Mouse (Mus musculus): ENCODE data around the gene Wap. TPM values are rescaled to one million over a fixed set of nuclear protein-coding genes. Genes with fewer than 3 reads are reported as not detected.
A peak's percentile ranks its signal among the peaks of the same experiment; 100 is the strongest.

The Wap gene
- not detected in 2 replicates for polyA plus RNA-seq (2012; rRNA removed)

DNA sequence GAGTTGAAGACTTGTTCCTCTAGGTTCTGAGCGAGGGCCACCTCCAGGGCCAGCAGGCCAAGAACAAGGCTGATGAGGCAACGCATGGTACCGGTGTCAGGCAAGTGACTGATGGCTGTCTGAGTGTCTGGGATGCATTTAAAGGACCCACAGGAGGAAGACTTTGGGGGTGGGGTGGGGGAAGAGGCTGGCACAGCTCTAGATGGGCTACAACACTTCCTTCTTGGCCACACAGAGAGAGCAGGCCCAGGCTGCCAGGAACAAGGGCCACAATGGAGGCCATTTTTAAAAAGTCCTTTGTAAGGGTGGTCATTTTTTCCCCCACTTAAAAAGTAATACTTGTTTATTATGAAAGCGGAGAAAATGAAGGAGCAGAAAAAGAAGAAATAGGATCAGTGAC, at the start of gene Wap:
Gene Wap, minus strand, starts transcription at position 101 of the 400 bp plus-strand sequence.
- H3K4me1 ChIP-seq (ENCODE audit: control insufficient read depth, insufficient read depth, low read length), result no peaks in the 10 kb centered on the region
- no peak within 1 kb of the TSS for H3K27ac ChIP-seq (ENCODE audit: insufficient read depth, low read length)
- no peak within 1 kb of the TSS for H3K4me3 ChIP-seq (replicated peaks; ENCODE audit: insufficient read depth, low read depth, low read length)
- WGBS, result 93% methylated on average over 4 of the region's 4 CpGs
- no peaks in the 10 kb centered on the region for H3K27me3 ChIP-seq (ENCODE audit: control insufficient read depth, insufficient read depth, low read length)
- DNase-seq, result no peak
- TF ChIP-seq POLR2A (IDR thresholded peaks at IDR 0.05; ENCODE audit: borderline replicate concordance, insufficient read depth, low read length), result no peak
- TF ChIP-seq CTCF (IDR thresholded peaks at IDR 0.05; ENCODE audit: borderline replicate concordance, insufficient read depth, low read depth, low read length), result no peak

- no peak for TF ChIP-seq POLR2A (IDR thresholded peaks at IDR 0.05; ENCODE audit: borderline replicate concordance, insufficient read depth, low read length)
- no peak for TF ChIP-seq CTCF (IDR thresholded peaks at IDR 0.05; ENCODE audit: borderline replicate concordance, insufficient read depth, low read depth, low read length)
- no peak overlapping the region for H3K4me3 ChIP-seq (replicated peaks; ENCODE audit: insufficient read depth, low read depth, low read length)
- no peak for DNase-seq
These were observed 46.3 kb upstream of the Wap start for GRCm38 (mm10) chr11:6684741-6685140.

DNA sequence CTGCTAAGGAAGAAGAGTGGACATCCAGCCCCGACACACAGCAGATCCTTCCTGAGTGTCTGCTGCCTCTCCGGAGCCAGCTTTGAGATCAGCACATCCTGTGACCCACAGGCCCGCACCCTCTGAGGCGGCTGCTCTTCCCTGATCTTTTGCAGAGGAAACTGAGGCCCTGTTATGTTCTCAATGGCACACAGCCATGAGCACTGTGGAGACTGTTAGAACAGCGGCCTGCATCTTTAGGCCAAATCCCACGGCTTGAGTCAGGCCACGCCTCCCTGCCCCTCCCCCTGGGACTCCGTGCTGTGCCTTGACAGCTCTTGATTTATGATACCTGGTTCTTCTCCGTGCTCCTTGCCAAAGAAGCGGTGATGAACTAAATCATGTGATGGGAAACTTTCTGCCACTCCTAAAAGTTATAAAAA, 42.0 kb upstream of the Wap start:
- Histone ChIP-seq H3K4me3 (replicated peaks; ENCODE audit: insufficient read depth, low read depth, low read length) (no peak overlapping the region), H3K27ac (ENCODE audit: insufficient read depth, low read length) (no peak overlapping the region), H3K4me1 (ENCODE audit: control insufficient read depth, insufficient read depth, low read length) (no peaks in the 10 kb centered on the region), H3K27me3 (ENCODE audit: control insufficient read depth, insufficient read depth, low read length) (no peaks in the 10 kb centered on the region)
- TF ChIP-seq POLR2A (IDR thresholded peaks at IDR 0.05; ENCODE audit: borderline replicate concordance, insufficient read depth, low read length), result no peak
- TF ChIP-seq CTCF (IDR thresholded peaks at IDR 0.05; ENCODE audit: borderline replicate concordance, insufficient read depth, low read depth, low read length), result no peak
- WGBS, result 35% methylated on average over 10 of the region's 10 CpGs
- peak in 1 of 2 experiments; percentile 11 for DNase-seq

More at GRCm38 (mm10) chr11:6684741-6685140, 46.3 kb upstream of the Wap start:
- Histone ChIP-seq H3K4me1 (ENCODE audit: control insufficient read depth, insufficient read depth, low read length) (no peaks in the 10 kb centered on the region), H3K27me3 (ENCODE audit: control insufficient read depth, insufficient read depth, low read length) (no peaks in the 10 kb centered on the region), H3K27ac (ENCODE audit: insufficient read depth, low read length) (no peak overlapping the region)
- 72% methylated on average over 3 of the region's 3 CpGs for WGBS

DNA sequence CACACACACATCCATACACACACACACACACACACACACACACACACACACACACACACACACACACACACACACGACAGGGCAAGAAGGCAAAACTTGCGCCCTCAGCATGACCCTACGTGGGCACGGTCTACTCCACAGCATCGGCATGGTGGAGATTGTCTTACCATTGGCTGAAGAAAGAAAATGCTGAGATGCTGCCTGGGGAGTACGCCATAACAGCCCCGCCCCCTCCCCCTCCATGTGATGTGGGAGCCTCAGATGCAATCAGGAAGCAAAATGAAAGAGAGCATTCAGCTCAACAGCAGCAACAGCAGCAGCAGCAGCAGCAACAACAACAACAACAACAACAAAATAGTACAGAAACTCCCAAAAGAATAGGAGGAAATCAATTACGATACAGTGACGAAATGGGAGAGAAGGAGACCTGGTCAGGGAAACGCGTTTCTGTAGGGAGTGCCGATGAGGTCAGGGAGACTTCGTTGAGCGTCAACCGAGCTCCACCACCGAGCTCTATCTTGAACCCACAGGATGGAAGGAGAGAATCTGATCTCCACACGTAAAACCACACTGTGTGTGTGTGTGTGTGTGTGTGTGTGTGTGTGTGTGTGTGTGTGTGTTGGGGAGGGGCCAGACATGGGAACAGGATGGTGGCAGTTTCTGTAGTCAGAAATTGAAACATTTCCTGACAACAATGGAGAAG, 41.4 kb upstream of the Wap start:
- Histone ChIP-seq H3K27ac (ENCODE audit: insufficient read depth, low read length) (no peak overlapping the region), H3K27me3 (ENCODE audit: control insufficient read depth, insufficient read depth, low read length) (no peaks in the 10 kb centered on the region), H3K4me3 (replicated peaks; ENCODE audit: insufficient read depth, low read depth, low read length) (no peak overlapping the region), H3K4me1 (ENCODE audit: control insufficient read depth, insufficient read depth, low read length) (no peaks in the 10 kb centered on the region)
- TF ChIP-seq CTCF (IDR thresholded peaks at IDR 0.05; ENCODE audit: borderline replicate concordance, insufficient read depth, low read depth, low read length) (no peak), POLR2A (IDR thresholded peaks at IDR 0.05; ENCODE audit: borderline replicate concordance, insufficient read depth, low read length) (no peak)
- DNase-seq, result no peak
- WGBS, result 76% methylated on average over 17 of the region's 17 CpGs

- DNase-seq, result peak in 1 of 2 experiments; percentile 40
- H3K4me1 ChIP-seq (ENCODE audit: control insufficient read depth, insufficient read depth, low read length), result no peaks in the 10 kb centered on the region
- WGBS, result 30% methylated on average over 7 of the region's 7 CpGs
- H3K27ac ChIP-seq (ENCODE audit: insufficient read depth, low read length), result no peak overlapping the region
- H3K27me3 ChIP-seq (ENCODE audit: control insufficient read depth, insufficient read depth, low read length), result no peaks in the 10 kb centered on the region
- TF ChIP-seq CTCF (IDR thresholded peaks at IDR 0.05; ENCODE audit: borderline replicate concordance, insufficient read depth, low read depth, low read length), result peak; percentile 61; the same call in 1 of the 2 replicates
- TF ChIP-seq POLR2A (IDR thresholded peaks at IDR 0.05; ENCODE audit: borderline replicate concordance, insufficient read depth, low read length), result no peak
- no peak overlapping the region for H3K4me3 ChIP-seq (replicated peaks; ENCODE audit: insufficient read depth, low read depth, low read length)
These were observed 39.1 kb upstream of the Wap start for GRCm38 (mm10) chr11:6677530-6677929.

GRCm38 (mm10) chr11:6676641-6677040, 38.2 kb upstream of the Wap start:
- H3K4me3 ChIP-seq (replicated peaks; ENCODE audit: insufficient read depth, low read depth, low read length), result no peak overlapping the region
- no peak for DNase-seq
- H3K27ac ChIP-seq (ENCODE audit: insufficient read depth, low read length), result no peak overlapping the region
- H3K4me1 ChIP-seq (ENCODE audit: control insufficient read depth, insufficient read depth, low read length), result no peaks in the 10 kb centered on the region; the same call in 1 of the 2 replicates
- TF ChIP-seq POLR2A (IDR thresholded peaks at IDR 0.05; ENCODE audit: borderline replicate concordance, insufficient read depth, low read length) (no peak), CTCF (IDR thresholded peaks at IDR 0.05; ENCODE audit: borderline replicate concordance, insufficient read depth, low read depth, low read length) (no peak)
- no peaks in the 10 kb centered on the region for H3K27me3 ChIP-seq (ENCODE audit: control insufficient read depth, insufficient read depth, low read length)
- 76% methylated on average over 9 of the region's 9 CpGs for WGBS

DNA sequence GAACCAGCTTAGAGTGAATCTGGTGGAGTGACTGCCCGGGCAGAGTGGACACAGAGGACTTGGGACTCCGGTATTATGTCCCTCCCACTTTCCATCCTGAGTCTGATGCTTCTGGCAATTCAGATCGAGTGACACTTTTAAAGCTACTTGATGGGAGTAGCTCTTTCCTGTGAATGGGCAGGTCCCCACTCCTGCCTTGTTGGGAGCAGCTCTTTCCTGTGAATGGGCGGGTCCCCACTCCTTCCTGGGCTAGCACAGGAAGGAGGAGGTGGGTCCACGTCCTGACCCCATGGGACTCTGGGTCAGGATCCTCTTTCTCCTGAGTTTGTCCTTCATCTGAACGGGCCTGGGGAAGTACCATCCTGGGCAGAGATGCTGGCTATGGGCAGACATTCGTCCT, 37.0 kb upstream of the Wap start:
- no peak overlapping the region for H3K27ac ChIP-seq (ENCODE audit: insufficient read depth, low read length)
- no peaks in the 10 kb centered on the region; the same call in 1 of the 2 replicates for H3K4me1 ChIP-seq (ENCODE audit: control insufficient read depth, insufficient read depth, low read length)
- no peaks in the 10 kb centered on the region for H3K27me3 ChIP-seq (ENCODE audit: control insufficient read depth, insufficient read depth, low read length)
- no peak overlapping the region for H3K4me3 ChIP-seq (replicated peaks; ENCODE audit: insufficient read depth, low read depth, low read length)
- TF ChIP-seq CTCF (IDR thresholded peaks at IDR 0.05; ENCODE audit: borderline replicate concordance, insufficient read depth, low read depth, low read length) (no peak), POLR2A (IDR thresholded peaks at IDR 0.05; ENCODE audit: borderline replicate concordance, insufficient read depth, low read length) (no peak)
- 82% methylated on average over 7 of the region's 7 CpGs for WGBS
- DNase-seq, result no peak

GRCm38 (mm10) chr11:6674701-6675100, 36.3 kb upstream of the Wap start:
- Histone ChIP-seq H3K4me3 (replicated peaks; ENCODE audit: insufficient read depth, low read depth, low read length) (no peak overlapping the region), H3K27me3 (ENCODE audit: control insufficient read depth, insufficient read depth, low read length) (no peaks in the 10 kb centered on the region), H3K27ac (ENCODE audit: insufficient read depth, low read length) (no peak overlapping the region), H3K4me1 (ENCODE audit: control insufficient read depth, insufficient read depth, low read length) (no peaks in the 10 kb centered on the region; the same call in 1 of the 2 replicates)
- WGBS, result 90% methylated on average over 9 of the region's 9 CpGs
- DNase-seq, result no peak
- TF ChIP-seq CTCF (IDR thresholded peaks at IDR 0.05; ENCODE audit: borderline replicate concordance, insufficient read depth, low read depth, low read length) (no peak), POLR2A (IDR thresholded peaks at IDR 0.05; ENCODE audit: borderline replicate concordance, insufficient read depth, low read length) (no peak)
